Comparison of ENCODE assay signal across 8 mouse cellular contexts in genomic region chr14:80269179-80269951, GRCm38 (mm10).
A peak's percentile ranks its signal among the peaks of the same experiment; 100 is the strongest.
DNase-seq lines count a peak whose midpoint lies in the region; ATAC-seq and TF ChIP-seq lines count a peak whose summit lies in the region.

No protein-coding gene starts in this region.

- H3K36me3 ChIP-seq in liver, embryonic 14.5 days (replicated peaks; ENCODE audit: control insufficient read depth, insufficient read depth, low read depth): no peaks in the 10 kb centered on the region

- TF ChIP-seq EP300 in liver, embryonic 14.5 days (IDR thresholded peaks at IDR 0.05; ENCODE audit: low read depth): no peak

- no peak overlapping the region for H3K27ac ChIP-seq in liver, embryonic 14.5 days

- TF ChIP-seq CTCF in liver, embryonic 14.5 days (IDR thresholded peaks at IDR 0.05; ENCODE audit: low read depth): peak; percentile 53; the same call in 1 of the 2 replicates

- H3K9ac ChIP-seq in liver, embryonic 14.5 days (replicated peaks): no peak overlapping the region

- ATAC-seq in frontal cortex, adult (ENCODE audit: low TSS enrichment): peak; percentile 74
- ATAC-seq in liver, embryonic 14.5 days (ENCODE audit: insufficient read depth): no peak

- no peaks in the 10 kb centered on the region for H3K27me3 ChIP-seq in liver, embryonic 14.5 days (ENCODE audit: control insufficient read depth, insufficient read depth, low read length)

- DNase-seq in A20 (ENCODE audit: low read depth, low spot score) (peak; percentile 65), MEL-GATA-1-ER (ENCODE audit: extremely low read depth, low read depth) (peak; percentile 46)
- DNase-seq in cerebellum, adult 8-10 months: peak; percentile 52
- peak; percentile 75 for DNase-seq in kidney, postnatal 10 days
- DNase-seq in liver, embryonic 14.5 days (ENCODE audit: low read depth in 3 of 3, low spot score in 3 of 3): peak in 1 of 3 experiments; percentile 1
- DNase-seq in right cerebral cortex, adult 18-20 months: peak; percentile 79
- DNase-seq in gastrocnemius, adult 18-20 months (ENCODE audit: low spot score): no peak

- H3K4me1 ChIP-seq in liver, embryonic 14.5 days (replicated peaks; ENCODE audit: control insufficient read depth in 2 of 2, insufficient read depth in 2 of 2, low read length in 1 of 2): no peaks in the 10 kb centered on the region

- 46% methylated on average over 7 of the region's 7 CpGs for WGBS in liver, embryonic 14.5 days (ENCODE audit: insufficient replicate concordance)

- no peak overlapping the region for H3K4me2 ChIP-seq in liver, embryonic 14.5 days (ENCODE audit: low read depth)

- no peaks in the 10 kb centered on the region for H3K9me3 ChIP-seq in liver, embryonic 14.5 days (ENCODE audit: control insufficient read depth, low read length)

- H3K4me3 ChIP-seq in liver, embryonic 14.5 days (ENCODE audit: insufficient read depth in 1 of 2, low read depth in 2 of 2, low read length in 2 of 2): no peak overlapping the region
